Mouse (Mus musculus) central nervous system, embryonic 11.5 days (tissue): Measurements from ENCODE around the gene Ang4. TPM values are rescaled to one million over a fixed set of nuclear protein-coding genes. Genes with fewer than 3 reads are reported as not detected.

Experiments
- polyA plus RNA-seq: library from polyadenylated mRNA; depleted of rRNA; stranded (reverse); fragments of >200 nt; gene quantifications from 2 replicates; pipeline ENCODE4 v1.2.3, GENCODE M21; 2012; rRNA removed

Gene Ang4
- not detected in 2 replicates for polyA plus RNA-seq

DNA sequence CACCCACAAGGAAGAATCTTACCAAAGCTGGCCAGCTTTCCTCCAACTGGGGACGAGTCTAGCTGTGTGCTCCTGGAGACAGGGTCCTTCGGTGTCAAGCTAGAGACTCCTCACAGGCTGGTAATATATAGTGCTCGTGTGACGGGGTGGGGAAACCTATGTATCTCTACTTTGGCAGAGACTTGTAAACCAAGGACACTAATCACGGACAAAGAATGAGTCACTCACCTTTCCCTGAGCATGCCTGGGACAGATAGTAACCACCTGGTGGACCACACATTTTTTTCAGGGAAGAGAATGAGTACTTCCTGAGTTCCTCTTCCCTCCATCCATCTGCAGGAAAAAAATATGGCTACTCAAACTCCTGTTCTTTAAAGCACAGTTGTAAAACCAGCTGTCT, at the start of gene Ang4:
Gene Ang4 (minus strand): TSS at position 101 of the 400 bp plus-strand sequence.

DNA sequence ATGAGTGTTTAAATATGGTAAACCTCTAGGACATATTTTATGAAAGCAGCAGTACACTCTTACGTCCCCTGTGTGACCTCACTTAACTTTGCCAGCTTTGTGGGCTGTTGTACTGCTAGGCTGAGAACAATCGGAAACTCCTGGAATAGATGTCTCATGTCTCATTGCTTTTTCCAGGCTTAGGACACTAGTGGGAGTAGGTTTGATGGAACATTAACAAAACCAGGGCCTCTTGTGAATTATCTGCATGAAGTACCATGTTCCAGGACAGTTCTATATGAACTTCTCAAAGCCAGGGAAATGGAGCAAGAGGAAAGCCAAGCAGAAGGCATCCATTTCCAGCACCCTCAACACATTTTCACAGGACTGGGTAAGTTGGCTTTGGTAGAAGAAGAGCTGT, 26.4 kb upstream of the Ang4 start, which contains the start of gene AY358078:
Gene AY358078 (plus strand): TSS at position 301 of the 400 bp plus-strand sequence.

DNA sequence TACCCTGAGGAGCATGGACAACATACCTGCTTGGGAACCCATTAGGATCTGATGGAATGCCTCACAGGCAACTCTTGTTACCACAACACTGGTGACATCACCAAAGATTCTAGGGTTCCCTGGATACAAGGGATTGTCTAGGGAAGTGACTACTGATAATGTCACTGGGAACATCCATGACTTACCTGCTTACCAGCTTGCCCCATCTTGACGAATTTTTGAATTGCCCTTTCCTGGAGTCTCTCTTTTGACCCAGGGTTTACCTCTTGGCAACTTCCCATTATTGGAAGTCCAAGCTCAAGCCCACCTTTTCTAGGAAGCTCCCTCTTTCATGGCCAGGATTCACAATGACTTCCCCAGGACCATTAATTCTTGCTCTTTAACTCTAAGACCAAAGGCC, 56.3 kb downstream of the Ang4 start, which contains the start of gene Gm5800:
Gene Gm5800 (minus strand): TSS at position 101 of the 400 bp plus-strand sequence.

Other genes starting within 250 kb of the Ang4 start
- not detected in 2 replicates for gene Gm5622, start 220.8 kb downstream of the Ang4 start, polyA plus RNA-seq
- not detected in 2 replicates for gene Gm17175, start 199.5 kb downstream of the Ang4 start, polyA plus RNA-seq
- gene Gm17174, start 181.5 kb downstream of the Ang4 start, polyA plus RNA-seq: not detected in 2 replicates
- gene Gm17078, start 162.3 kb downstream of the Ang4 start, polyA plus RNA-seq: not detected in 2 replicates
- gene Gm4181, start 137.9 kb downstream of the Ang4 start, polyA plus RNA-seq: not detected in 2 replicates
- not detected in 2 replicates for gene Gm17079, start 78.1 kb downstream of the Ang4 start, polyA plus RNA-seq
- not detected in 2 replicates for gene Gm5800, start 56.4 kb downstream of the Ang4 start, polyA plus RNA-seq
- gene AY358078, start 26.5 kb upstream of the Ang4 start, polyA plus RNA-seq: not detected in 2 replicates
- 1.4 and 2.7 TPM in 2 replicates for gene Ear6, start 80.1 kb upstream of the Ang4 start, polyA plus RNA-seq
- gene Mettl17, start 111.3 kb upstream of the Ang4 start, polyA plus RNA-seq: 40.3 and 57.0 TPM in 2 replicates
- 3.3 and 3.7 TPM in 2 replicates for gene Slc39a2, start 119.3 kb upstream of the Ang4 start, polyA plus RNA-seq
- 10.3 and 13.9 TPM in 2 replicates for gene Ndrg2, start 140.6 kb upstream of the Ang4 start, polyA plus RNA-seq
- not detected in 2 replicates for gene Tppp2, start 144.8 kb upstream of the Ang4 start, polyA plus RNA-seq
- gene Rnase13, start 149.2 kb upstream of the Ang4 start, polyA plus RNA-seq: not detected in 2 replicates
- 94.3 and 142 TPM in 2 replicates for gene Arhgef40, start 211.1 kb upstream of the Ang4 start, polyA plus RNA-seq
- 1.6 and 1.7 TPM in 2 replicates for gene Tmem253, start 242.1 kb upstream of the Ang4 start, polyA plus RNA-seq
- gene Zfp219, start 247.1 kb upstream of the Ang4 start, polyA plus RNA-seq: 172 and 232 TPM in 2 replicates